Comparison of ENCODE assay signal across 18 mouse cellular contexts in genomic region chr6:83419516-83419915, GRCm38 (mm10). TPM values are rescaled to one million over a fixed set of nuclear protein-coding genes. Genes with fewer than 3 reads are reported as not detected.
DNase-seq lines count a peak whose midpoint lies in the region; TF ChIP-seq lines count a peak whose summit lies in the region.
"Had no signal": no experiment of that assay in that cellular context is flagged by ENCODE, and none has a peak within 500 bp of the region (broad histone marks: within the 10 kb centered on the region; RNA-seq: fewer than 3 reads in every experiment).

No protein-coding gene starts in this region.

- 38% methylated on average over 3 of the region's 3 CpGs for whole genome bisulfite sequencing in kidney, adult 2 months
- WGBS in lung, adult 2 months, result 58% methylated on average over 3 of the region's 3 CpGs

- TF ChIP-seq CTCF in kidney, adult 2 months (conservative IDR thresholded peaks at IDR 0.05; ENCODE audit: insufficient read depth, insufficient read length, low read depth, low read length), result no peak
- TF ChIP-seq CTCF in lung, adult 2 months (IDR thresholded peaks at IDR 0.05; ENCODE audit: insufficient read depth, low read length), result no peak

- peak; percentile 67 for DNase-seq in cerebellum, adult 9-10 months
- DNase-seq in cerebellum, adult 11-12 months, result no peak
- DNase-seq in kidney, adult 2 months, result peak; percentile 64
- DNase-seq in kidney, postnatal 4 days, result no peak
- peak; percentile 44 for DNase-seq in lung, postnatal 36 days
- DNase-seq in lung, adult 2 months, result no peak
- peak; percentile 38 to 50 for DNase-seq in cerebellum, postnatal 36 days
- DNase-seq in thymus, postnatal 36 days, result no peak
- DNase-seq: adrenal gland, adult 2 months; adrenal gland, postnatal 25 days; forebrain, postnatal 0 days; gastrocnemius, adult 2 months; gastrocnemius, postnatal 14 days; heart, adult 11 months had no signal

- no peak overlapping the region for H3K27ac ChIP-seq in kidney, adult 2 months (ENCODE audit: insufficient read depth, low read depth, low read length)
- H3K27ac ChIP-seq: embryonic facial prominence, embryonic 12.5 days; embryonic facial prominence, embryonic 15.5 days; gastrocnemius, adult 2 months; hindbrain, embryonic 12.5 days; hindbrain, embryonic 15.5 days had no signal

- H3K4me3 ChIP-seq in kidney, adult 2 months (ENCODE audit: insufficient read depth, low read depth, low read length), result no peak overlapping the region
- H3K4me3 ChIP-seq in lung, adult 2 months (replicated peaks; ENCODE audit: extremely low read depth, low read depth, low read length), result no peak overlapping the region
- H3K4me3 ChIP-seq: embryonic facial prominence, embryonic 12.5 days; embryonic facial prominence, embryonic 15.5 days; gastrocnemius, adult 2 months; hindbrain, embryonic 12.5 days; hindbrain, embryonic 15.5 days had no signal

- H3K36me3 ChIP-seq in kidney, adult 2 months (ENCODE audit: control insufficient read depth, insufficient read depth, low read length), result no peaks in the 10 kb centered on the region
- H3K36me3 ChIP-seq: hindbrain, embryonic 12.5 days; hindbrain, embryonic 15.5 days had no signal

- peaks cover 48% of the 10 kb centered on the region for H3K4me1 ChIP-seq in kidney, adult 2 months (ENCODE audit: control insufficient read depth, insufficient read depth, low read length)
- peaks cover 37% of the 10 kb centered on the region for H3K4me1 ChIP-seq in lung, adult 2 months (ENCODE audit: control insufficient read depth, insufficient read depth, low read length)

- no peaks in the 10 kb centered on the region for H3K27me3 ChIP-seq in kidney, adult 2 months (replicated peaks; ENCODE audit: control insufficient read depth, insufficient read depth, low read length)
- H3K27me3 ChIP-seq: embryonic facial prominence, embryonic 12.5 days; embryonic facial prominence, embryonic 15.5 days; hindbrain, embryonic 12.5 days; hindbrain, embryonic 15.5 days had no signal

- TF ChIP-seq POLR2A in kidney, adult 2 months (IDR thresholded peaks at IDR 0.05; ENCODE audit: low read depth, low read length), result no peak
- no peak for TF ChIP-seq POLR2A in lung, adult 2 months (IDR thresholded peaks at IDR 0.05; ENCODE audit: borderline replicate concordance, extremely low read depth, low read depth, low read length)

RNA-seq across cellular contexts. Expression of gene Tet3, which starts 39.4 kb away (rescaled TPM):
- polyA plus RNA-seq in kidney, adult 2 months (2012; rRNA removed), result 7.1 and 8.0 TPM in 2 replicates
- polyA plus RNA-seq in lung, adult 2 months (2012; rRNA removed), result 16.0 and 22.4 TPM in 2 replicates

Comparison
In these comparisons a context has a peak if more than half of its experiments do, and no peak if none do; other contexts are left out.
1. DNase-seq: peak in cerebellum, adult 9-10 months (single experiment), kidney, adult 2 months (single experiment), lung, postnatal 36 days (single experiment) and cerebellum, postnatal 36 days (2 of 2); none in cerebellum, adult 11-12 months (single experiment), kidney, postnatal 4 days (0 of 2), lung, adult 2 months (single experiment) and thymus, postnatal 36 days (0 of 2).